Mouse (Mus musculus) CH12.LX (cell line): ENCODE results near the gene Flna.

Experiments used
- BHLHE40 ChIP-seq: IDR thresholded peaks from 2 replicates; pipeline ENCODE4 v1.6.1; 2011; ENCODE audit warnings: mild to moderate bottlenecking, low read depth, low read length, improper control_type of control experiment
- CTCF ChIP-seq, 2 experiments: IDR thresholded peaks in 1 of 2; conservative IDR thresholded peaks in 1 of 2; 2 replicates each; pipeline ENCODE4 v1.5.1; 2011 to 2012; ENCODE audit warnings: low read depth in 2 of 2, low read length in 2 of 2, improper control_type of control experiment in 1 of 2, inconsistent platforms in 1 of 2, mild to moderate bottlenecking in 1 of 2, moderate library complexity in 1 of 2
- HCFC1 ChIP-seq: IDR thresholded peaks from 2 replicates; pipeline ENCODE4 v1.6.1; 2012; ENCODE audit warnings: low read depth, mild to moderate bottlenecking, inconsistent platforms, low read length, improper control_type of control experiment
- MAFK ChIP-seq: IDR thresholded peaks from 2 replicates; pipeline ENCODE4 v1.6.1; 2011; ENCODE audit warnings: low read length, improper control_type of control experiment; ENCODE audit not compliant: insufficient replicate concordance
- MXI1 ChIP-seq: IDR thresholded peaks from 2 replicates; pipeline ENCODE4 v1.6.1; 2011; ENCODE audit warnings: mild to moderate bottlenecking, low read depth, low read length, improper control_type of control experiment
- UBTF ChIP-seq: IDR thresholded peaks from 2 replicates; pipeline ENCODE4 v1.6.1; 2012; ENCODE audit warnings: low read depth, mild to moderate bottlenecking, inconsistent platforms, low read length, improper control_type of control experiment, moderate library complexity
- USF2 ChIP-seq: conservative IDR thresholded peaks from 2 replicates; pipeline ENCODE4 v1.6.1; 2011; ENCODE audit warnings: low read depth, low read length, improper control_type of control experiment

DNA sequence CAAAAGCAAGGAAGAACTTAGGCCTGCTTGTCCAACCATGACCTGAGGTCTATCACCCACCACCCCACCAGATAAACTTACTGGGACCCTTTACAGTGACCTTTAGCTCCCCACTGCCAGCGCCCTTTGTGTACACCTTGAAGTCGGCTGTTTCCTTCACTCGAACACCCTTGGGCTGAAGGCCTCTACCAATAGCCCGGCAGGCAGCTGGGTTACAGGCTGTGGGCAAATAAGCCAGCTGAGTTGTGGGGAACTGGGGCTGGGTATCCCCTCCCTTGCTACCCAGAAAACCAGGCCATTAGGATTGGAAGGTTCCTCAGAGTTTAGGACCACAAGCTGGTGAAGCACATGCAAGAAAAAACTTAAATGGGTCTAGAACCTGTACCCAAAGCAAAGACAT lies 9.3 kb downstream of the Flna start:
- no peak for TF ChIP-seq UBTF
- TF ChIP-seq MXI1, result no peak
- no peak for TF ChIP-seq USF2
- no peak for TF ChIP-seq MAFK
- TF ChIP-seq CTCF (conservative IDR thresholded peaks at IDR 0.05 in 1 of 2, IDR thresholded peaks at IDR 0.05 in 1 of 2; ENCODE audit: low read depth in 2 of 2, low read length in 2 of 2), result no peak
- no peak for TF ChIP-seq BHLHE40
- no peak for TF ChIP-seq HCFC1
